Mouse (Mus musculus) cerebellum, adult 9-10 months (tissue): ENCODE measurements at regions not wholly inside any gene's neighbourhood (a gene's known extent, or its start where the extent isn't known, plus 50 kb on each side); places are given as distances from the start of the nearest gene placed in this dataset.
"Not testable (repeated sequence)": the region's sequence is repeated elsewhere in the genome, so short reads cannot be mapped to it uniquely, and the experiment has no call there.

Experiments
- DNase-seq: peaks from one replicate; pipeline ENCODE4 v3.0.0; 2022

DNA sequence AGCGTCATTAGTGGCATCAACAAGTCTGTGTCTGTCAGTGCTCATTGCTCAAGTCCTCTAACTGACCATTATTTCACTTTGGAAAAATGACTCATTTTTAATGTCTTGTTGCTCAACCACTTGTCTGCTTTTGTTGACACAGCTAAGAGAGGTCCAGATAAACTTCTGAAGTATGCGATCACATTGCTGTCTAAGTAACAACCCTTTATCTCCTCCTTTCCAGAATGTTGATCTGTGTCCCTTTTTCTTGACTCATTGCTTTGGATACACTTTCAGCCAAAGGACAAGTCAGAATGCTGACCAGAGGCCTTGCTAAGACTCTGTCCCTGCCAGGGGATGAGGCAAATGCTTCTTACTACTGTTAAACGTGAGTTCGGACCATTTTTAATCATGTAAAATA lies 407.2 kb upstream of the Zfp507 start:
- DNase-seq = no peak

DNA sequence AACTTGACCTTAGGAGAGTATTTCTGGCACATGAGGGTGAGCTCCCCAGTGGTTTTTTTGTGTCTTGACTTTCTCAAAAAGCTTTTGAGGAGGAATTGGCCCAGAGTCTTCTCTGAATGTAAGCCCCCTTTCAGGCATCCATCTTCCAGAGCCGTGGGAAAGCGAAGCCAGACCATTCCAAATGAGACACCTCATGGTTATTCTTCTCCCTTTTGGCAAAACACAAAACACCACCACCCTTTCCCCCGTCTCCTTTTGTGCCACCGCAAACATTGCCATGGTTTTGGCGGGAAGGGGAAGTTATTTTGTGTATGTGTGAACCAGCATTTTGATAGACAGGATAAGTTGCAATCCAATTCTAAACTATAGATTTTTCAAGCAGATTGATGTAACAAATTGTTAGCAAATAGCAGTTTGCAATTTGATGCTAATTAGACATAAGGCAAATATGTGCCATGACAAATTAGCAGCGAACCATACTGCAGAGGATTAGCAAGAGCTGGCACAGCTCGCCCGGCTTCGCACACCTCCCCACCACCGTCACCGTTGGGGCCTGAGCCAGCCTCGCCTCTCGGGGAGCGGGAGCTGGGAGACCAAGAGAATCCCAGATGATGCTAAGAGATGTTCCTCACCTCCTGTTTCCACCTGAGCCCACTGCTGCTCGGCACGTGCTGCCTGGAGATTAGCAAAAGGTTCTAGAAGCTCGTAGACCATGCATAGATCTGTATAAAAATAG lies 404.9 kb upstream of the Zfp507 start:
- no peak for DNase-seq

DNA sequence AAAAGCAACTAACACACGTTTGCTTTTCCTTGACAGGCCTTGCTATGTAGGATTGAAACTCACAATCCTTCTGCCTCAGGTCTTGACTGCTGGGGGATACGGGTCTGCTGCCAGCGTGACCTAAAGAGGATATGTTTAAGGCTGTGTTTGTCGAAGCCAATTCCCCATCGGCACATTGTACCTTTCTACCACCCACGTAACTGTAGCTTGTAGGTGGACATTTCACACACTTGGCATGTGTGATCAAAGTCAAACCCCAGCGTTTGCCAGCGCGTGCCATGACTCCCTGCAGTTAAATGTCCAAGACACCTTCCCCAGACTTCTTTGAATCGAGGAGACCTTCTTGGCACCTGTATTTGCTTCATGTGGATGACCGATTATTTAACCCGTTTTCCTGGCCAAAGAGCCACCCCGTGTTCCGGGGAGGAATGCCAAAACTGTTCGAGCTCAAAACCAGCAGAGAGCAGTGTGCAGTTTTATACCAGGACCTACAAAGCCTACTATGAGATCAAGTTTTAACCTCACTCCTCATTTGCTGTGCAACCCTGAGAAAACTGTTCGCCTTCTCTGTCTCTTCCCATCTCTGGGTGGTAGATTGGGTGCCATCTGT lies 395.4 kb upstream of the Zfp507 start:
- no peak for DNase-seq

DNA sequence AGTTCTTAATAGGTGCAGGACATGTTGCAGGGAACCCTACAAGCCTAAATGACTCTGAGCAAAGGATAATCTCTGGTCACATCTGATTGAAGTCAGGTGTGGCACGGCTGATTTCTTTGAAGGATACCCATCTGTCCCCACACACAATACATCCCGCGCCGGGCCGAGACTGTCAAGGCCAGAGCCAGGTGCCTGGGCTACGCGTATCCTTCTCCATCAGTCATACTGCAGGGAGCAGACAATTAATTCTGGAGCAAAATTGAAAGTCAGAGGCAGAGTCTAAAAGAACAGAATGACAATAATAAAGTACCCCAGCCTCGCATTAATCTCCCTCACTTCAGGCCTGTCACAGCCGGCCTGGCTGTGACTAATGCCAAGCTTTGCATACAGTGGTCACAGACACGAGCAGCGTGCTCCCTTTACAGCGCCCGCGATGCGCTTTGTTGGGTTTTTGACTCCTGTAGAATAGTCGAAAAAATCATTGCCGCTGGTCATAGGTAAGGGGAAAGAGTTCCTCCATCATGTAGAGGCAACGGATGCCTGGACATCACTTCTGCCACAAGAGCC lies 393.4 kb upstream of the Zfp507 start:
- DNase-seq = no peak

DNA sequence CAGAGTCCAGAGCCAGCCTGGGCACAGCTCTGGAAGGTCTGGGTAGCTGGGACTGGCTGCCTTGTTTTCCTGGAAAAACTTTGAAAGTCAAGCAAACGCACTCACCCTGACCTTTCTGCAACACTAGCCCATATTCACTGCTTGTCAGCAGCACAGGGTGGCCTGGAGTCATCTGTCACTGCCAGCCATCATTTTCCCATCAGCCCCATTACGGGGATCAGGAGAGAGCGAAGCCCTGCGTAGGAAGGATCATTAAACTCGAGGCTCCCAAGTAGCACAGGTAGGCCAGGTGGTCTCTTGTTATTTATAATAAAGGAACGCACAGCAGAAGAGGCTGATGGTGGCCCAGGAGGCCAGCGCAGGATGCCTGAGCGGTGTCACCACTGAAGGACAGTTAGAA lies 389.8 kb upstream of the Zfp507 start:
- DNase-seq = no peak

DNA sequence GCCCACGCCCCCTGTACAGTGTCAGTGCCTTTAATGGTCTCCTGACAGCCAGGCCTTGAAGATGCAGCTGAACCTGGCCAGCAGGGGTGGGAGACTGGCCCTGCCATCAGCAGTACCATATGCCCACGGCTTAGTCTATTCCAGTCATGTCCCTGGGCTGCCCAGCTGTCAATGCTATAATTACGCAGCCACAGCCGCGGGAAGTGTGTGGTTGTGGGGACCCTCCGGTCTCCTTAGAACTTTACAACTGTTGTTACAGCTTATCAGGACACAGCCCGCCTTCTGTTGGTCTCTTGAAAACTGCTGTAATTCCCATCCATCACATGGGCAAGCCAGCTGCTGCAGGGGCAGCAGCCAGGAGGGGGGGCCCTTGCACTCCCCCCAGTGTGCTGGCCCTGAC lies 375.1 kb upstream of the Zfp507 start:
- DNase-seq = no peak

DNA sequence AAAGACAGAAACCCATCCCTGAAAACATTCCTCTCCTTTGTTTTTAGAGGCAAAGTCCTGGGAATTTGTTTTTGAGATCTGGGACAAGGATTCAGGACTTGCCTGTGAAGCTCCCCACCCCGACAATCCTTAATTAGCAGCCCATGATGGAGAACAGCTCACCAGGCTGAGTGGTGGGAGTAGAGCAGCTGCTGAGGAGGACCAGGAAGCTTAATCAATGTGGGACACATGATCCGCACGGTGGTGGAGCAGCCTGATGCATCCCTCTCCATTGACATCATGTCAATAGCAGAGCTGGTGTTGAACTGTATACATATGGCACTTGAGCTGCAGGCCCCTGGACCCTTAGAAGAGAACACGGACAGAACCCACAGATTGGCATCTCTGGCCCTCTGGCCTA lies 372.5 kb upstream of the Zfp507 start:
- DNase-seq = no peak

DNA sequence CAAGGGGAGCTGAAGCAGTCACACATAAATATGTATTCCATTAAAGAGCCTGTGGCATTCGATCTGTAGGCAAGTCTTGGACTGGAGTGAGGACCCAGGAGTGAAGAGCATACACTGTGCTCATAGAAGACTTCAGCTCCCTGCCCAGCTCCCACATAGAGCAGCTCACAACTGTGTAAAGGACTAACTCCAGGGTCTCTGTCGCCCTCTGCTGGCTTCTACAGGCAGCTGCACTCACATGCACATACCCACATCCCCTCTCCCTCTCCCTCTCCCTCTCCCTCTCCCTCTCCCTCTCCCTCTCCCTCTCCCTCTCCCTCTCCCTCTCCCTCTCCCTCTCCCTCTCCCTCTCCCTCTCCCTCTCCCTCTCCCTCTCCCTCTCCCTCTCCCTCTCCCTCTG lies 369.7 kb upstream of the Zfp507 start:
- not testable (repeated sequence) for DNase-seq

DNA sequence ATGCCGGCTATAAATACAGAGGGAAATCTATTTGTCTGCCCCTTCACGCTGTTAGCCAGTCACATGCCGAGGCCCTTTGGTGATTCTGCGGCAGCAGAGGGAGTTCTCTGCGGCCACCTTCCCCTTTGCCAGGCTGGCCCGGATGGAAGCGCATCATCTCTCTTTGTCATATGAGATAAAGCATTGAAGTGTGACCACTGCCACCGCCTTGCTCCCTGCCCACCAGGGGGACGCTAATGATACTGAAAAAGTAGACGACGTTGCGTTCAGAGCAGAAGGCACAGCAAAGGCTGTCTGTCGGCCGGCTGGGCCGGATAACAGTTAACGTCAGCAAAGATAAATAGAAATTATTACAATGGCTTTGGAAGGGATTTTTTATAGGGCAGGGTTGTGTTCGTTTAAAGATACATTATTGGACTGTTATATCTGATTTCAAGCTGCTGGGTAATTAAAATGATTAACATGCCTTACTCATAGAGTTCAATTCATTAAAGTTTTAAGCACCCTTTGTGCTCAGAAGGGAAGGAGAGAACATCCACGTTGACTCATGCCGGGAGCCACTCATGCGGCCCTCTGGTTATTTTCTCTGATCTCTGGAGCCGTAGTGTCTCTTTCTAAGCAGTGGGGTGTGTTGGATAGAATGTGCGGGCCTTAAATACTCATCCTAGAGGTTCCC lies 354.6 kb upstream of the Zfp507 start:
- DNase-seq = no peak

DNA sequence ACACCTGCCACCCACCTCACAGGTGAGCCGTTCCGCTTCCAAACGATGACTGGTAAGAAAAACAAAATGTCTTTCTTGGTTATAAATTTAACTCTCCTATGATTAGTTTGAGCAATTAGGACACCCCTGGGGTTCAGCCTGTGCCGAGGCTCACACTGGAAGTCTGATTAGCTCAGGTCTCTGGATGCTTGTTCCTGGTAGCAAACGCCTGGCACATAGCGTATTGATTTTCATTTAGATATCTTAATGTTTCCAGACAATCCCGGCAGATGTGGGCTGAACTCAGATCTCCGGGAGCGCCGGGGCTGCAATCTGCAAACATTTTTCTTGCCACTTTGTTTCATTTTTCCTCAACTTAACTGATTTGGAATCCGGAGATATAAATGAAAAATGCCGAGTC lies 353.8 kb upstream of the Zfp507 start:
- DNase-seq = no peak

DNA sequence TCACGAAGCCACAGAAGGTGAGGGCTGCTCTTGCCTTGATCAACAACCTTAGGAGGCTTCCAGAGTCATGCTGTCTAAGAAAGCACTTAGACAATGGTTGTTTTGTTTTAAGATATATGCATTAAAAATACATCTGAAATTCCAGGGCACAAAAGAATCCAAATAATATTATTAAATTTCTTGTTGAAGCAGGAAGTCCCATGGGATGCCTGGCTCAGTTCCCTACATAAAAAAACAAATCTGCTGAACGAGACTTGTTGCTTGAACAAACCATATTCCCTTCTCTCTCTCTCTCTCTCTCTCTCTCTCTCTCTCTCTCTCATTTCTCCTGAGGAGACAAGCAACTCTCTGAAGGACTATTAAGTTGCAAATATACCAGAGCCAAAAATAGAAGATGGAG lies 352.8 kb upstream of the Zfp507 start:
- DNase-seq = no peak

DNA sequence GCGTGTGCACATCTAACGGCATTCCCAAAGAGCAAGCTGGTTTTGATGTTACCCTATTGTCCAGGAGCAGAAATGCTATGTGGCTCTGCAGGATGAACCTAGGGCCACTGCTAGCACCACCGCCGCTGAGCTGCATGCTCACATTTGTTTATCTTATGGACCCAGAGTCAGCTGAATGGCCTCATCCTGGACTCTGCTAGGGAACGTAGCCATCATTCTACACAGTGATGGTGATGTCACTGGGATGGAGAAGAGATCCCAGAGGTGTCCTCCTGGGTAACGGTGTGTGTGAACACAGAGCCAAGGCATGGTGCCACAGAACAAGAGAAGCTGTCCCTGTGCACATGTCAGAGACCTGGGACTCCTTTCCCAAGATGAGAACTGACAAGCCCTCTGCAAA lies 352.4 kb upstream of the Zfp507 start:
- DNase-seq = no peak

DNA sequence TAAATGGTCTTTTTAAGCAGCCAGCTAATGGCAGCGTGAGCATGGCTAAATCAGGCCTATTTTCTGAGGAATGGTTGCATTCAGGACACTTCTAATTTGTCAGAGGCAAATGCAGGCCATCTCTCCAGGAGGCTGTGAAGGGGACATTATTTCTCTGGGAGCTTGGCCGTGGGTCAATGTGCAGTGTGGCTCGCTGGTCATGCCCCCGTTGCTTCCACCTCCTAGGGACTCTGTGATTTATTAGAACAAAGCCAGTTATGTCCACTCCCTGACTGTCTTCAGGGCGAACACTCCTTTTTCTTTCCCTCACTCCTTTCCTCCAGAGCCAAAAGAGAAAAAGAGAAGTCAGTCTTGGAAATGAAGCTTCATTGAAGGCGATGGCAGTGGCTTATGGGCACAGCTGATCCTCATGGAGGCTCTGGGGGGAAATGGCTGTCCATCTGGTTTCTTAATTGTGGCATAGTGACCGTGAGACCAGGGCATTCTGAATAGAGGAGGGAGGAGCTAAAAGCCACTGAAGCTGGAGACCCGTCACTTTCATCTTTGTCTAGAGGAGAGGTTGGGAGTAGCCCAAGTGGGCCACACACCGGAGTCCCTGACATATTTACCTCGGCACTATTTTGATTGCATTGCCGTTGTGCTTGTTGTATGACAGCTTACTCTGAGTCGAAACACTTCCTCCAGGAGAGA lies 348.2 kb upstream of the Zfp507 start:
- no peak for DNase-seq

DNA sequence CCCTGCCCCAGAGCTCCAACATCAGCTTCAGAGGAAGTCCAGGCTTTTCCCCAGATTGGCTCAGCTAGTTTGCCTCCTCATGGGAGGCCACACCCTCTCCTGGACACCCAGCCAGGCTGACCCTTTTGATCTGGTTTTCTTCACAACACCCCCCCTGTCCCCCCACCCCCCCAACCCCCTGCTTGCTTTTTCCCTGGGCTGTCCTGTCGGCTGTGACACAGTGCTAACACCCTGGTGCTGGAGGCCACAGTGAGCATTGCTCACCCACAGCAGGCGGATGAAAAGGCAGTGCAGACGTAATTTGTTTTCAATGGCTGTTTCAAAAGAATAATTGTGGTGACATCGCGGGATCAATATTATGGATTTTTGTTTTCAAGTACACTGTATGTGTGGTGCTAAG lies 333.8 kb upstream of the Zfp507 start:
- DNase-seq = no peak

DNA sequence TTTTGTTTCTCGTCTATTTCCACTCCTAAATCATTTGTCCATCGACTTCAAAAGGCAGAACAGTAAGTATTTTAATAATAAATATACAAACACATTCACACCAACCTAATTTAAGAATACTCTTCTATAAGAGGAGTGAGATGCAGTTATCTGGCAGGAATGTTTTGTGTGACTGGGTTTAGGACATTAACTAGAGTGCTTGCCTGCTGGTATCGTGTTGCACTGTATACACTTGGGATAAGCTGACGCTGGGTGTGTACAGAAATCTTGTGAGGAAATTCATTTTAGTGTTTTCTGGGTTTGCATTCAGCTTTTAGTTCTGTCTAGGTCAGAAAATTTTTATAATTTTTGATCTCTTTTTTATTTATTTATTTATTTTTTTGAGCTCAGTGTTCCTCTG lies 331.8 kb upstream of the Zfp507 start:
- no peak for DNase-seq

DNA sequence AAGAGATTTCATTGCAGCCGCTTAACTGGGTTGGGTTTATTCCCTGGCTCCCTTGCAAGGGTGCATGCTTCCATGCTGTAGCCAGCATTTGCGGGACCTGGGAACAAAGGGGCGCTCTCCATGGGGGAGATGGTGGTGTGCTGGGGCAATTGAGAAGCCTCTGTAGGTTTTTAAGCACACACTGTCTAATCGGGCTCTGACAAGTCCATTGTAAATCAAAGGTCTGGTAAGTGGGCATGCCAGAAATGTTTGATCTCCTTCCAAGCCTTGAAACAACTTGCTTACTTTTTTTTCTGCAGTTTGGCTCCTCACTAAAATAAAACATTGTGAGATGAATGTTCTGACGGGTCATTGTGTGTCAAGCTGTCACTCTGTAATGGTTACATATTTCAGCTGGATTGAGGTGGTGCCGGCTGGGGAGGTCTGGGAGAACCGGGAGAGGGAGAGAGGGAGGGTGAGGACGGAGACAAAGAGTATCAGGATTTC lies 330.9 kb upstream of the Zfp507 start:
- no peak for DNase-seq

DNA sequence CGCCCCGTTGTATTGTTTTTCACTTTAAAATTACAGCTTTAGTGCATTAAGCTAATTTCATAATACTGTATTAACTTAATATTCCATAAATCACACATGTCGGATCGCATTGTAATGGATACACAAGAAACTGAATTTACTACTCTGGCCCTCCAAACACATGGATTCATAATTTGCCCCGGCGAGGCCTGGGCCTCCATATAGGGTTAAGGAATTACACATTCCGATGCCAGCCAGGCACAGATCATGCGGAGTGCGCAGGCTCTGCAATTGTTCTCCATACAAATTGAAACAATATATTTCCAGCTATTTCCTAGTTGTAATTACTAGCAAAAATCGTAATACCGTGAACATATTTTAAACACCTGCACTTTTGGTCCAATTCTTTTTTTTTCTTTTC lies 330.2 kb upstream of the Zfp507 start:
- DNase-seq = no peak

DNA sequence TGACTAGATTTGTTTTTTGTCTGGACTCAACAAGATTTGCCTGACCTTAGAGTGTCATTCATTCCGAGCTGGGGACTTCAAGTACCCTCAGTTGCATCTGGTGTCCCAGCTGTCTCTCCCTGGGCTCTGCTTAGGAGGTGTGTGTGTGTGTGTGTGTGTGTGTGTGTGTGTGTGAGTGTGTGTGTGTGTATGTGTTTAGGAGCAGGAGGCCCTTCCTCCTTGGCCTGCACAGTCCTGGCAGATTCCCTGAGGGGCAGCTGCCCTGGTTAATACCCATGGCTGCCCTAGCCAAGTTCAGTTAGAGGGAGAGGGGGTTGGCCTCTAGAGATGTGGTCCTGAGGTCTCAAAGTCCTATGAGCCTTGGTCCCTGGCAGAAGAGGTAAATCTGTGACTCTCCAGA lies 329.8 kb upstream of the Zfp507 start:
- no peak for DNase-seq

DNA sequence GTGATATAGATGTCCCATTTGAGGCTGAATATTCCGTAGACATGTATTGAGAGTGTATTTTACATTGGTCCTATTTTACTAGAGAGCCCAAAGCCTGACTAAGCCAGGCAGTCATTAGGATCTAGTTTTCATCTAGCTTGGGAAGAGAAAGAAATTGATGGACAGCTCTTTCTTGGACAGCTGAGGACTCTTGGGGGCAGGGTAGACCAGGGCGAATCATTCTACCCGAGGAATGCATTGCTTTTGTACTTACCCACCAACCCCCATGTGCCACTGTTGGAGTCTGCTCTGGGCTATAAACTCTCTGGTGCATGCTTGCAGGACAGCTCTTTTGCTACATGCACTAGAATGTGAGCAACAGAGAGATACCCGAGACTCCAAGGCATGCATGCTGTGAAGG lies 294.3 kb upstream of the Zfp507 start:
- no peak for DNase-seq

DNA sequence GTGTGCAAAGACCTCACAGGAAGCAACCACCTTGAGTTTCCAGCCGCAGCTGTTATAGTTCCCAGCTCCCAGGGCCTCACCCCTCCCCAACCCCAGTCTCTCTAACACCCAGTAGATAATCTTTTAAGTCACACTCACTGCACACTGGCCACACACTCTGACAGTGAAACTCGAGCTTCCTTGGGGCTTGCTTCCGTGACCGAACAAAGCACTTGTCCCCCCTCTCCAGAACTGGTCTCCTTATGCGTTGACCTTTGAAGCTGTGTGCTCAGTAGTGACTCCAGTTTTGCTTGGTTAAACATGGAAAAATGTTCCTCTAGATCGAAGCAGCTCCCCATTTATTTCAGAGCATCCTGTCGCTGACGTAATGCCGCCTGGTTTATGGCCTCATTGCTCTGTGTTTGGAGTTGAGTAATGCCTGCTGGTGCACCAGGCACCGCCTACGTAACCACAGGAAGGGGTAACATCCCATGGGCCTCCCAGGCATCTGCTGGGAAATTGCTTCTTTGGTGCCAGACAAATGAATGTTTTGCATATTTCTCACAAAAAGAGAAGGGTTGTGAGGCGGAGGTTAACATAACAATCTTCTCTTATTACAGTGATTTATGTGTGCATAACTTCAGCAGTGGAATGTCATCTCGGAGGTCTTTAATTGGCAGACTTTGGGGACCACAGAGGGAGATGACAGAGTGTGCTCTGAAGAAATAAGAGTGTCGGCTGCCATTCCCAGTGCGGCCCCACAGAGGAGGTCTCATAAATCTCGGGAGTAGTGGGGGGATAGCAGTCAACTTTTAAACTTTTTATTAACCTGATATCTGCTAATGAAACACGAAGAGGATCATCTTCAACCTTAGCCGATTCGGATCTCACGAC lies 292.7 kb upstream of the Zfp507 start:
- DNase-seq = no peak

DNA sequence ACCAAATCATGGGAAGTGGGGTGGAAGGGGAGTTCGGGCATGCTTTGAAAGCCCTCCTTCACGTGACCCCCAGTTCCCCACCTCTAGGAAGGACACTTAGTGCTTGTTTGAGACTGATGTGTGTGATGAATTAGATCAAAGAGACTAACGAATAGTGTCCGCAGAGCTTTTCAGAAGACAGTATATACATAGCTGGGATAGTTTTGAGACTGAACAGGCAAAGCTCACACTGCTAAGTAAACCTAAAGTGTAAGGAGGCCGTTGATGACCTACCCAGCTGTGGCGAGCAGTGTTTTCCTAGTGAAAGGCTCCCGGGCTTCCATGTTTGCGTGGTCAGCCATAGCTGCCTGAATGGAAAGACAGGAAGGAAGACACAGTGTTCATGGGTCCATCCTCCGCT lies 288.3 kb upstream of the Zfp507 start:
- no peak for DNase-seq
